Mouse (Mus musculus): ENCODE results near the gene Gm7534.

- TF ChIP-seq CTCF (IDR thresholded peaks at IDR 0.05; ENCODE audit: borderline replicate concordance, insufficient read depth, low read depth, low read length) = no peak
- no peak for TF ChIP-seq POLR2A (IDR thresholded peaks at IDR 0.05; ENCODE audit: borderline replicate concordance, insufficient read depth, low read length)
Observed at GRCm38 (mm10) chr4:134166906-134167305, 35.9 kb downstream of the Gm7534 start.

Measured in cerebellum, adult 2 months (tissue).